Mouse (Mus musculus): ENCODE results near the gene Mapk8ip2. TPM values are rescaled to one million over a fixed set of nuclear protein-coding genes. Genes with fewer than 3 reads are reported as not detected.
"Not testable (repeated sequence)": the region's sequence is repeated elsewhere in the genome, so short reads cannot be mapped to it uniquely, and the experiment has no call there.

Mapk8ip2 gene
- under 1 TPM; 0.16 to 0.25 TPM for total RNA-seq (2021)
- long read RNA-seq, experiment 1 = 0 reads
- long read RNA-seq, experiment 2, full-length matches to known transcripts = 1 of 1 reads
- long read RNA-seq, experiment 2, partial matches to known transcripts = 0 of 1 reads
- long read RNA-seq, experiment 2, other reads (novel, unspliced or antisense) = 0 of 1 reads

DNA sequence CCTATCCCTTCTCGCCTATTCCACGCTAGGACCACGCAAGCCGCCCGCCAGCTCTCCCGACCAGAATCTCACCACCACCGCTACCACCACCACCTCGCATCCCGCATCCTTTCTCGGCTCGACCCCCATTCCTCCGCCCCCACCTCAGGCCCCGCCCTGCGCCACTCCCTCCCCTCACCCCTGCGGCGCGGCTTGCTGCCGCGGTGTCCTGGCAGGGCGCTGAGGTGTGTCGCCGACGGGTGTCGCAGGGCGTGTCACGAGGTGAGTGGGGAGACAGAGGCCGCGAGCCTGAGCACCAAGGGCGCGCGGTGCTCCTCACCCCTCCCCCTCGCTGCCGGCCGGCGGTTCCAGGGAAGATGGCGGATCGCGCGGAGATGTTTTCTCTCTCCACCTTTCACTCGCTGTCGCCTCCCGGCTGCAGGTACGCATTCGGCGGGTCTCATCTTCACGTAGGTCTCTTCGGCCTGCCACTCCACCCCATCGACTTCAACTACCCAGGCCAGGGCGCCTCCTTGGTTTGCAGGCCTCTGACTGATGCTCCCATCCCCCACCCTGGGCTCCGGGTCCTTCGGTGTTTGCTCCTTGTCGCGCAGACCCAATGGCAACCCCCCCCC lies at the start of gene Mapk8ip2:
Mapk8ip2 (plus strand) TSS at position 49 of the 614 bp plus-strand sequence.
- intact Hi-C loops (cut with DNase I; ENCODE audit: low total_unique reads) = no loop called here
- DNase-seq = no peak

DNA sequence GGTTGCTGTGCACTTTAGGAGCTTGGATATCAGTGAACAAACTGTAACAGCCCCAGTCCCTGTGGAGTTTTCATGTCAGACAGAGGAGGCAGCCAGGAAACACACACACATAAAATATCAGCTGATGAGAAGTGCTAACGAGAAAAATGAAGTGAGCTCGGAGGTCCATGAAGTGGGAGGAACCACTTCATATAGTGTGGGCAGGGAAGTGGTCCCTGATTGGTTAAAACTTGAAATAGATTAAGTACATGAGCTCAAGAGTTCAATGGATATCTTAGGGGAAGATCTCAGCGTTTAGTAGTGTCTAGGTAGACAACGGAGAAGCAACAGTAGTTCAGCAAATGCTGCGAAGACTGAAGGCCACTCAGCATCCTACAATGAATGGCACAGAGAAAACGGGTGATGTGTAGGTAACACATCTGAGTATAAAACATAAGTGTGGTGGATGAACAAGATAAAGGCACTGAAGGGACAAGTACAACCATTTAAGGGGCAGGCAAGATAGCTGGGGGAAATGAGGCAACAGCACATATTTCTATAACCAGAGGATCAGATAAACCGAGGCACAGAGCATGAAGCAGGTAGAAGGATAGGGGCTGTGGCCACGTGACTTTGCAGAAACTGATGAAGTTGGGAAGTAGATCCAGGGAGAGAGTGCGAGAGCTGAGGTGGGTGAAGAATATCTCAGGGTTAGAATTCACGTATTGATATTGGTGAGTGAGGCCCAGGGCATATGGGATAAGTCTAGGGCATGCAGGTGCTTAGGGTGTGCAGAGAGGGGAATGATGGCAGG lies 48.7 kb upstream of the Mapk8ip2 start:
- DNase-seq = no peak
- intact Hi-C loops (cut with DNase I; ENCODE audit: low total_unique reads) = no loop called here

DNA sequence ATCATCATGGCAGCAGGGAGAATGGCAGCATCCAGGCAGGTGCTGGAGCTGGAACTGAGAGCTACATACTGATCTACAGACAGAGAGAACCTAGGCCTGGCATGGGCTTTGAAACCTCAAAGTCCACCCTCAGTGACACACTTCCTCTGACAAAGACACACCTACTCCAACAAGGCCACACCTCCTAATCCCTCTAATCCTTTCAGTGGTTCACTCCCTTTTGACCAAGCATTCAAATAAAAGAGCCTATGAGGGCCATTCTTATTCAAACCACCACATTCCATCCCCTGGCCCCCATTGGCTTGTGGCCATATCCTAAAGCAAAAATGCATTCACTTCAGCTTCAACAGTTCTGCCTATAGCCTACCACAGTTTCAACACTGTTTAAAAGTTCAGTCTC lies 47.0 kb upstream of the Mapk8ip2 start:
- intact Hi-C loops (cut with DNase I; ENCODE audit: low total_unique reads) = no loop called here
- DNase-seq = no peak

DNA sequence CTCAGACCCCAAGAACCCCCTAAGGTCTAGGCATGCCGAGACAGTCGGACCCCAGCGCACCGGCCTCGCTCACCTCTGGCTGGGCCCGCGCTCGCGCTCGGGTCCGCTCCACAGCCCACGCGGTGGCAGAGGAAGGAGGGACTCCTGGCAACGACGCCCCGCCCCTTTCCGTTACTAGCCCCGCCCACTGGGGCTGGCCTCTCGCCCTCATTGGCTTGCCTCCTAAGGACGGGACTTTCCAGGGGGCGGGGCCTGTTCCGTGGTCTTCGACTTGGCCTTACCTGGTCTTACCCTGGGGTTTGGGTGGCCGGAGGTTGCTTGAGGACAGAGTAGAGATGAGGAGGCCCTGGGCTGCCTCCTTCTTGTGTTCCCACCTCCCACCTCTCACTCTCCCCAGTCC lies 43.6 kb upstream of the Mapk8ip2 start, which contains the start of gene Syce3:
Syce3 (minus strand) TSS at position 386 of the 400 bp plus-strand sequence.
- no peak for DNase-seq
- intact Hi-C loops (cut with DNase I; ENCODE audit: low total_unique reads) = no loop called here

DNA sequence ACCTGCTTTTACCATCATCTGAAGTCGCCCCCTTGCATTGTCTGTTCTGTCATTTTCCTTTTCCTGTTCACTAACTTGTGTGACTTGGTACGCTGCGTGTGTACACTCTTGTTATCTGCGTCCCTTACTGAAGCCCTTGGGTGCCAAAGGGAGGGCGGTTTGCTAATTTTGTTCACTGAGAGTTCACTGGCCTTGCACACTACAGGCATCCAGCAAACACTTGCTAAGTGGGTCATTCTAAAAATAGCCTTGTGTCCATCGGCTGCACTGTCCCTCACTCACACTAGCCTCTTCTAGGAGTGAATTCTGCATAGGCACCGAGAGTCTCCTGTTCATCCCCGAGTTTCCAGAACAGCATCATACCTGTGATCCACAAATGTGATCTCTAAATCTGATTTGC lies 38.4 kb upstream of the Mapk8ip2 start:
- DNase-seq = no peak
- intact Hi-C loops (cut with DNase I; ENCODE audit: low total_unique reads) = no loop called here

DNA sequence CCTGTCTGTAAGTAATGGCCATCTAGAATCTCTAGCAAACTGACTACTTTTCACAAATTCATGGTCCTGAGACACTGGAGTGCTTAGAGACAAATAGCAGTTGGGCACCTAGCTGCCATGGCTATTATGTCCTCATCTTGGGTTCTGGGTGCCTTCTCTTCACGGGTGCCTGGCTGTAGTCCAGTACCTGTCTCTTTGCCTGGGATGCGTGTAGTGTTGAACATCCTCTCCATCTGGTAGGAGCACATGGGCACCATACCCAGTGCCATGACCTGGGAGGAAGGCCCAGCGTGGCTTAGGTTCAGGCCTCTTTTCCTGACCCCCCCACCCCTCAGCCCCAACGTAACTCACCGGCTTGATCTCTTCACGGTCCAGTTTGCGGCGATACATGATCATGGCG lies 31.8 kb upstream of the Mapk8ip2 start:
- DNase-seq = no peak
- intact Hi-C loops (cut with DNase I; ENCODE audit: low total_unique reads) = no loop called here

DNA sequence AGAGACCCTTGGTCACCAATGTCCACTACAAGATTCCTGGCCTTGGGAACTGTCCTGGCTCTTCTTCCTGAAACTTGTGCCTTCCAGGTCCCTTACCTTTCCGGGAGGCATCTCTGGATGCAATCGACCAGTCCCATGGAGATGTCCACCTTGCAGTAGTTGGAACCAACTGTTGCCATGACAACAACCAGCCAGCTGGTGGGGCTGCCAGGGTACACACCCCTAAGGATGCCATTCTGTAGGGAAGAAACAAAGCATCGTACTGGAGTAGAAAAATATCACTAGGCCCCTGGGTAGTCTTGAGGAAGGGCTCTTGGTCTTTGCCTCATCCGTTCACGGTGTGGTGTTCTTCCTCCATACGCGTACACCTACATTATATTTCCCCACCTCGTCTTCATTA lies 29.1 kb upstream of the Mapk8ip2 start:
- intact Hi-C loops (cut with DNase I; ENCODE audit: low total_unique reads) = no loop called here
- DNase-seq = no peak

DNA sequence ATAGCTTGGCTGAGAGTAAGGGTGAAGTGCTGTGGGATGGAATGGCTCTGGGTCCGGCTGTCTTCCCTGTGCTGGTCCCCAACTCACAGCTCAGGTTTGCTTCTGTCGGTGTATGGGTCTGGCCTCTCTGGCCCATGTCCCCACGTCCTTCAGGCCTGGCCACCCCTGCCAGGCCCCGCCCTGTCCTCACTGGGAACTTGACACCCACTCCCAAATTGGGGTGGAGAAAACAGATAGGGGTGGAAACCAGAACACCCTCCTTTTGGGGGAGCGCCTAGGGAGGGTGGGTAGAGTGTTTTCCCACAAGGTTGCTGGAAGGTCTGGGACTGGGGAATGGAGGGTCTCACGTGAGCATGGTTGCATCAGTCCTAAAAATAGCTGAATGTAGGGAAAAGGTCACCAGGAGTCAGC lies 28.0 kb upstream of the Mapk8ip2 start, which contains the start of gene Cpt1b:
Cpt1b (minus strand) TSS at position 153 of the 411 bp plus-strand sequence.
- intact Hi-C loops (cut with DNase I; ENCODE audit: low total_unique reads) = no loop called here
- DNase-seq = peak; percentile 67

DNA sequence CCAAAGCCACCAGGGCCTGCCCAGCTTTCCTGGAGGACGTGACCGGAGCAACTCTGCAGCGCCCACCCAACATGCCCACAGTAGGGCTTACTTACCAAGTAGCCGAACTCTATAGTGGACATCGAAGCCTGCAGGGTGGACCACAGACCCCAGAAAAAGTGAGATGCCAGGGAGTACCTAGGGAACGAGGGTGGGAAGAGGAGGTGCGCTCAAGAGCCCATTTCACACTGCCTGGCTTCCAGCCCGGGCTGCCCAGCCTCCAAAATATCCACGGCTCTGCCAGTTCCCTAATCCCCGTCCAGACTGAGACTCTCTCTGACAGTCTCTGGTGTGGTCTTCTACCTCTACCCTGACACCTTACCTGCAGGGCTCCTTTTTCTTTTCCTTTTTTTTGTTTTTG lies 27.0 kb upstream of the Mapk8ip2 start:
- no peak for DNase-seq
- intact Hi-C loops (cut with DNase I; ENCODE audit: low total_unique reads) = no loop called here

DNA sequence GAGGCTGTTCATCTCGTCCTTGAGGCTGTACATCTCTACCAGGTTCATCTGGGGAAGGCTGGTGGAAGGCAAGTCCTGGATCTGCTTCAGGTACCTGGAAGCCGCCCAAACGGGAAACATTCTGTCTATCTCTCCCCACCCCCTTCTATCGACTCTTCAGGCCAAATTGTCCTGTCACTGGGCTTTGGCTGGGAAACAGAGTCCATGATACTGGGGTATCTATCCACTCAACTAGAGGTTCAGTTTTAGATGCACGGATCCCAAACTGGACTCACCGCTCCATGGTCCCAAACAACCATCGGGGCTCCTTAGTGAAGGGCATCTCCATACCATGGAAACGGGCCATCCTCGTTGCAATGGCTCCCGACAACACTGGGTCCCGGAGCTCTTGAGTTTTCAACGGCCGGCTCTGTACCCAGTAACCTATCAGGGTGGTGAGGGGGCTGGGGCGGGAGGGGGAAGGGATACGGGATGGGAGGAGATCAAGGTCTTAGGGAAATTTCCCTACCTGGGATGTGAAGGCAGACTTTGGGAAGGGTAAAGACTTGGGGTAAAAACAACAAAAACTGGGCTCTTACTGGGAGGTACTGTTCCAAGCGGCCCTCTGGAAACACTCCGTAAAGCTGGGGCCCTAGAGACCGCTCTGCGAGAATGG lies 25.4 kb upstream of the Mapk8ip2 start:
- DNase-seq = no peak
- intact Hi-C loops (cut with DNase I; ENCODE audit: low total_unique reads) = no loop called here

DNA sequence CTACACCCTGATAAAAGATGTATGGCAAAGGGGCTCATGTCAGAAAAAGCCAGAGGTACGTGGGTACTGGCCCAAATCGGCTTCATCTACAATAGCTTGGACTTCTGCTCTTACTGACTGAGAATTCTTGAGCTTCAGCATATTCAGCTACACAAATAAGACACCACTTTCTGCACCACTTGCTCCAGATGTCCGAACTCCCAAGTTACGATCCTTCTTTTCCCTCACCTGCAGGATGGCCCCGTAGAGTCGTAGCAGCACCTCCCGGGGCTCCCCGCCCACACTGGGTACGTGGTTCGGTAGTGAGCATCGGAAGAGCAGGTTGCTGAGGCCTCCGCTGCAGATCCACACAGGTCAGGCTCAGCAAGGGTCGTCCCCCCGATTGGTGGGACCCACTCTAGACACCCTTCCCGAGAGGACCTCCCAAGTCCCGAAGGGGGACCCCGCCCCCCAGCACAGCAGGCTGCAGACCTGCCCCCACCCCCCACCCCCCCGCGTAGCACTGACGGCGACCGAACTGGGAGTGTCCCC lies 24.8 kb upstream of the Mapk8ip2 start:
- intact Hi-C loops (cut with DNase I; ENCODE audit: low total_unique reads) = no loop called here
- DNase-seq = no peak

DNA sequence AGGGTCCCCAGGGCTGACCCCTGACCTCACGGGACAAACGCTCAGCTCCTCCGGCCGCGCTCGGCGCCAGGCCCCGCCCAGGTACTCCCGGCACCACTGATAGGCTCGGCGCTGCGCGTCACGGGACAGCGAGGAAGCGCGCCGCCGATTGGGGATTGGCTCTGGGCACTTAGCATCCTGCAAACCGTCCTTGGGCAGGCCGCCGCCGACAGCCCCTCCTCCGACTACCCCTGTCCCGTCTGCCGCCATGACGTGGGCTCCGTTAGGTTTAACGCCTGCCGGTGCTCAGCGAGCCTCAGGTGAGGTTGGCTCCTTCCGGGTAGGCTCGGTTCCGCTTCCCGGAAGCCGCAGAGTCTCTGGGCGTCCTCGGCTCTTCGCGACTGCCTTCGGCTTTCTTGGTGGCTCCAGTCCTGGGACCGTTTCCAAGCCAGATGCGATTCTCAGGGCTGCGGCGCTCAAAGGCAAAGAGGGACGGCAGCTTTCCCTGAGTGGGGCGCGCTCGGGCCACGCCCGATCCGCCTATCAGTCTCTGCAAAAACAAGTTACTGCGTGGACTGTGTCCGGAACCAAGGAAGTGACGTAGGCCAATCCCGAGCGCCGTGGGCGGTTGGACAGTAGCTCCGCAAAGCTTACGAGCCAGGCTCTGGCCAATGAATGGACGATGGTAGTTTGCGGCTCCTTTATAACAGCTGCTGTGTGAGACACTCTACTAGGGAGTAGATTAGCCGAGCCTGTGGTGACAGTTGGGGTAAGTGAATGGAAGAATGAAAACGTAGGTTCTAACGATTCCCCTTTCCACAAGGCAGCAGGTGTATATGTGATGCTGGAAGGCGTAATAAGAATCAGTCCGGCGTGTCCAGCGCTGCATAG lies 24.1 kb upstream of the Mapk8ip2 start, which contains the start of the genes C730034F03Rik, Gm44502 and Chkb:
C730034F03Rik (plus strand) TSS at position 238 of the 870 bp plus-strand sequence.
Gm44502 (minus strand) TSS at position 345 of the 870 bp plus-strand sequence.
Chkb (minus strand) TSS at position 557 of the 870 bp plus-strand sequence.
- intact Hi-C loops (cut with DNase I; ENCODE audit: low total_unique reads) = no loop called here
- DNase-seq = peak; percentile 95

DNA sequence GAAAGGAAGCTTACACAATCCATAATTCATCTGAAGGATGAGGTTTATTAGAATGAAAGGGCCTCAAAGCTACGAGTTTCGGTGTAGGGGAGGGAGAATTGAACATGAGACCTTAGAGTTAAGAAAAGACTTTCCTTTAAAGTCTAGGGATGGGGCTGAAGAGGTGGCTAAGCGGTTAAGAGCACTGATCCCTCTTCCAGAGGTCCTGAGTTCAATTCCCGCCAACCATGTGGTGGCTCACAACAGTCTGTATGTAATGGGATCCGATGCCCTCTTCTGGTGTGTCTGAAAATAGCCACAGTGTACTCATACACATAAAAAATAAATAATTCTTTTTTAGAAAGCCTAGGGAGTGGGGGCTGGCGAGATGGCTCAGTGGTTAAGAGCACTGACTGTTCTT lies 23.4 kb upstream of the Mapk8ip2 start:
- intact Hi-C loops (cut with DNase I; ENCODE audit: low total_unique reads) = no loop called here
- DNase-seq = no peak

DNA sequence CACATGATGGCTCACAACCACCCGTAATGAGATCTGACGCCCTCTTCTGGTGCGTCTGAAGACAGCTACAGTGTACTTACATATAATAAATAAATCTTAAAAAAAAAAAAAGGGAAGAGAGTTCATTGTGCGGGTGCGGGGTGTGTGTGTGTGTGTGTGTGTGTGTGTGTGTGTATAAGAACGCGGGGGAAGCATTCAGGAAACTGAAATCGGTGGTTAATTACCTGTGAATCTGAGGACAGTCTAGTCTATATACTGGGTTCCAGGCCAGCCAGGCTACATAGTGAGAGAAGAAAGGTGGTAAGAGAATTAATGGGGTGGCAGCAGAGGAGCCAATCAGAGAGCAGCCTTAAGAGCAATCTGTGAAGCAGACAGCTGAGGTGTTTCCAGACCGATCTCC lies 22.9 kb upstream of the Mapk8ip2 start:
- DNase-seq; intact Hi-C loops (cut with DNase I; ENCODE audit: low total_unique reads): not testable (repeated sequence)

DNA sequence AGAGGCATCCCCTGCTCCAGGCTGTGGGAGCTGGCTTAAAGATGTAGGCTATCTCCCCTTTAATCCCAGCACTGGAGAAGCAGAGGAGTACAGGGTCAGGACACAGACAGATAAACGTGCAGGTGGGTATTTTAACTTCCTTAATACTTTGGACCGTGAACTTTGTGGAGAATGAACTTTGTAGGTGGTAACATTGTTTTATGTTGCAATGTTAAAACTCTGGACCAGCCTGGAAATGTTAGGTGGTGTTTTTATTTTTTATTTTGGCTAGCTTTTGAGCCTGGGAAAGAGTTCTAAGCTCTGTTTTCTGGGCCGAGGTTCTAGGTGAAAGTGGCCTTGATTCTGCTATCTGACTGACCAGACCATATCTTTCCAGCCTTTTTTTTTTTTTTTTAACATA lies 22.4 kb upstream of the Mapk8ip2 start:
- intact Hi-C loops (cut with DNase I; ENCODE audit: low total_unique reads) = no loop called here

DNA sequence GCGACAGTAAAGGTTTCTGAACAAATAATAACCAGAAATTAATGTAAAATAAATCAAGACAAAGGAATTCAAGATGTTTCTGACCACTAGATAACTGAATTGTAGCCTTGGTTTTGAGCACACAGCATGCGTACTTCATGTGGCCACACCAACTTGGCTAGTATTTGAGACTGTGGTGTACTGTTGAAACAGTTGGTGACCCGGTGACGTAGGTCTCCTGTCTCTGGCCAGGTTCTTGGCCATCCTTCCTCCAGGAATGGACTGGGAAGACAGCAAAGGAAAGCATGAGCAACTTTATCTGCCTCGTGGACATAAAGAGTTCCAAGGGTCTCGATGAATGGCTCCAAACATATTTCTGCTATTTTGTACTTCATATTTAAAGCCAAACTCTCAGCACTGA lies 21.9 kb upstream of the Mapk8ip2 start:
- DNase-seq = no peak
- intact Hi-C loops (cut with DNase I; ENCODE audit: low total_unique reads) = no loop called here

More for the DNA sequence above, 22.4 kb upstream of the Mapk8ip2 start:
- no peak for DNase-seq

DNA sequence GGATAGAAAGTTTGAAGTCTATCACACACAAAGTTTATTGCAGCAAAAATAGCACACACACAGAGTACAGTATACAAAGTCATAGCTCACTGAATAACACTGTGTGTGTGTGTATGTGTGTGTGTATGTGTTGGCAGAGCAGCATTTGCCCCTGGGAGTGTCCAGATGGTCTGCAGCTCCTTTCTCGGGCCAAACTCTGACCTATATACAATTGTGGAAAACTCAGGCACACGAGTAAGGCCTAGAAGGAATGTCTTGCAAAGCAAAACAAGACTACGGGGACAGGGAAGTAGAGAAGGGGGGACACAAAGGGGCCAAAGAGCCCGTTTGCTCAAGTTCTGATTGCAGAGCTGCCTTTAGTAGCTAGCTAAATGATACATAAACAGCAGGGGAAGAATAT lies 20.8 kb upstream of the Mapk8ip2 start:
- no peak for DNase-seq
- intact Hi-C loops (cut with DNase I; ENCODE audit: low total_unique reads) = no loop called here

DNA sequence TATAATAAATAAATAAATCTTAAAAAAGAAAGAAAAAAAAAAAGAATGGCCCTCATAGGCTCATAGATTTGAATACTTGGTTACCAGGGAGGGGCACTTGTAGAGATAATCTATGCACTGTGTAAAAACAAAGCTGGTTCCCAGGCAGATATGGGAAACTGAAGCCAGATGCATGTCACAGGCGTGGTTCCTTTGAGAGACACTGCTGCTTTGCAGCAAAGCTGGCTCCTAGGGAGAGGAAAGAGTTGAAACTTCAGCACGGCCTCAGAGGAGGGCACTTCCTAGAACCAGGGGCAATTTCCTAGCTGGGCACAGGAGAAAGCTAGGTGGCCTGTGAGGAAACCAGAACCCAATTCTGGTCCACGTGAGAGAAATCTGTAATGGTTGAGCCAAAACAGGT lies 19.6 kb upstream of the Mapk8ip2 start:
- DNase-seq = no peak
- intact Hi-C loops (cut with DNase I; ENCODE audit: low total_unique reads) = no loop called here

DNA sequence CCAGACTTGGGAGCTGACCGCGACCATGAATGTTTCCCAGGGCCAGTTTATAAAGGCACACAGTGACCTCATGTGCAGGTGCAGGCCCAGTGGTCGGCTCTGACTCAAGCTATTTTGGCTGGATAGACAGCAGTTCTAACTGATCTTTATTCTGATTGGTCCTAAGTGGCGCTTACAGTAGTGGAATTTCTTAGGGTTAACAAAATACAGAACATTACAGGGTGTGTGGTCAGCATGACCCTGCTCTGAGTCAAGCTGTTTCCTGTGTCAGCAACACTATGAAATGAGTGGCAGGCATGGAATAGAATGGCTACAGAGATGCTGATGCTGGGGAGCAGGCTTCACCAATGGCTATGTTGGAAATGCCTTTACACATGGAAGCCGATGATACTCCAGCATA lies 17.8 kb upstream of the Mapk8ip2 start:
- DNase-seq = no peak
- intact Hi-C loops (cut with DNase I; ENCODE audit: low total_unique reads) = no loop called here

Measured in gastrocnemius, postnatal 14 days (tissue).